Mouse (Mus musculus) kidney, postnatal 0 days (tissue): ENCODE measurements around the gene Eno1. TPM values are rescaled to one million over a fixed set of nuclear protein-coding genes. Genes with fewer than 3 reads are reported as not detected.
A peak's percentile ranks its signal among the peaks of the same experiment; 100 is the strongest.
"Not testable (repeated sequence)": the region's sequence is repeated elsewhere in the genome, so short reads cannot be mapped to it uniquely, and the experiment has no call there.

Experiments used
- ATAC-seq: fragments of 200-750 bp; cut with Nextera tagmentation; replicated peaks from 2 replicates; pipeline ENCODE4 v1.8.0; 2017; ENCODE audit warnings: low read depth, moderate number of reproducible peaks, moderate TSS enrichment, moderate library complexity; ENCODE audit not compliant: low FRiP score
- DNase-seq: peaks from one replicate; pipeline ENCODE4 v3.0.0-alpha.2; 2016; ENCODE audit warnings: low spot score
- H3K27ac ChIP-seq: fragments of 300-500 bp; sonication (generic); 2 replicates; pipeline ENCODE4 v1.5.1; 2014; ENCODE audit warnings: mild to moderate bottlenecking
- H3K27me3 ChIP-seq: fragments of 300-500 bp; sonication (generic); 2 replicates; pipeline ENCODE4 v1.6.1; 2014; ENCODE audit warnings: low read length, mixed read lengths; ENCODE audit not compliant: insufficient read depth
- H3K36me3 ChIP-seq: fragments of 300-500 bp; sonication (generic); 2 replicates; pipeline ENCODE4 v1.6.1; 2014; ENCODE audit warnings: low read length, mixed read lengths; ENCODE audit not compliant: insufficient read depth
- H3K4me1 ChIP-seq: fragments of 300-500 bp; sonication (generic); replicated peaks from 2 replicates; pipeline ENCODE4 v1.6.1; 2014; ENCODE audit warnings: antibody characterized with exemption, low read length, mixed read lengths; ENCODE audit not compliant: insufficient read depth
- H3K4me2 ChIP-seq: fragments of 300-500 bp; sonication (generic); 2 replicates; pipeline ENCODE4 v1.6.1; 2014; ENCODE audit warnings: mild to moderate bottlenecking, low read length, moderate library complexity, mixed read lengths
- H3K4me3 ChIP-seq: fragments of 300-500 bp; sonication (generic); replicated peaks from 2 replicates; pipeline ENCODE4 v1.5.1; 2014; ENCODE audit warnings: low read depth, low read length
- H3K9ac ChIP-seq: fragments of 300-500 bp; sonication (generic); 2 replicates; pipeline ENCODE4 v1.6.1; 2014; ENCODE audit warnings: low read depth, low read length
- H3K9me3 ChIP-seq: fragments of 300-500 bp; sonication (generic); replicated peaks from 2 replicates; pipeline ENCODE4 v1.6.1; 2016; ENCODE audit warnings: low read length, inconsistent platforms, mixed read lengths
- CTCF ChIP-seq: IDR thresholded peaks from 2 replicates; pipeline ENCODE4 v1.5.1; 2016; ENCODE audit warnings: antibody characterized with exemption, low read depth, mild to moderate bottlenecking, moderate library complexity
- WGBS: fragments of 180-500 bp; shearing (Covaris S2); extraction: QIAGEN DNeasy Blood & Tissue Kit; methylation state at CpG from one replicate; pipeline ENCODE4 v1.1.7; 2014; 5-methylcytosine and 5-hydroxymethylcytosine counted together
- polyA plus RNA-seq: library from polyadenylated mRNA; unstranded; fragments of >200 nt; fragmentation: Nextera tagmentation; extraction: Ambion mirVana; gene quantifications from 2 replicates; pipeline ENCODE4 v1.2.1, GENCODE M21; 2015

Eno1 gene
- polyA plus RNA-seq, 1 experiment from 2014 or later: 1,062 TPM

DNA sequence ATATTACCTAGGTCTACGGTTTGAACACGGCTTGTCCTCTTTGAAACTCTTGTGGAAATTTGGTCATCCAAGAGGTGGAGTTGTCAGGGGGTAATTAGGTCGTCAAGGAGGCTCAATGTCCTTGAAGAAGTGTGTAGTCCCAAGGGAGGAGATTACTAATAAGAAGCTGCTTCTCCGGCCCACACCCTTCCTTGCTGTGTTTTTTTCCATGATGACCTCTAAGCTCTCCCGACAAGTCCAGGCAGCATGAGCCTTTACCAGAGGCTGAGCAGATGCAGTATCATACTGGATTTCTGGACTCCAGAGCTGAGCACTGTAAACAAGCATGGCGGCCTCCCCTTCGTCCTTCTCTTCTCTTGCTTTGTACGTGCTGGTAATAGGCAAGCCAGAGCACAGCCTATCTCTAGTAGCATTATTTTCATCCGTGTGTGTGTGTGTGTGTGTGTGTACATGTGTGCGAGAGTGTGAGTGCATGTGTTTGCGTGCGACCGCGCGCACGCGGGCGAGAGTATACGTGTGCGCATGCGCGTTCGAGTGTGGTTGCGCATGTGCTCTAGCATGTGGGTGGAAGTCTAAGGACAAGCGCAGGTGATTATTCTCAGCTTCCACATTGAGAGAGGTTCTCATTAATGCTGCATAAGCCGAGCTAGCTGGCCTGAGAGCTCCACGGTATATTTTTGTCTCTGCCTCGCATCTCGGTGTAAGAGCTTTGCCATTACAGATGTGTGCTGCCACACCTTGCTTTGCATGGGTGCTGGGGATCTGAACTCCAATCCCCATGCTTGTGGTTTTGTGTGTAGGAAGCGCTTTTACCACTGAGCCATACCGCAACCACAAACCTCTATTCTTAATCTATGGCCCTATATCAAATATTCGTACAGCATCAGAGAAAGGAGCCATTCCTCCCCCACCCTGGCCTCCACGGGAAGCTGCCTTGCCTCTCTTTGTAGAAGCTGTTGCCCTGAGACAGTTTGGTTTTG lies 32.4 kb downstream of the Eno1 start:
- no peak for TF ChIP-seq CTCF
- no peak overlapping the region for H3K4me3 ChIP-seq
- H3K36me3 ChIP-seq: no peaks in the 10 kb centered on the region
- DNase-seq: no peak
- no peak overlapping the region for H3K27ac ChIP-seq
- no peak for ATAC-seq
- no peak overlapping the region for H3K4me2 ChIP-seq
- no peaks in the 10 kb centered on the region for H3K9me3 ChIP-seq
- no peak overlapping the region for H3K9ac ChIP-seq
- no peaks in the 10 kb centered on the region for H3K27me3 ChIP-seq
- peaks cover 19% of the 10 kb centered on the region for H3K4me1 ChIP-seq
- WGBS: 83% methylated on average over 33 of the region's 33 CpGs

DNA sequence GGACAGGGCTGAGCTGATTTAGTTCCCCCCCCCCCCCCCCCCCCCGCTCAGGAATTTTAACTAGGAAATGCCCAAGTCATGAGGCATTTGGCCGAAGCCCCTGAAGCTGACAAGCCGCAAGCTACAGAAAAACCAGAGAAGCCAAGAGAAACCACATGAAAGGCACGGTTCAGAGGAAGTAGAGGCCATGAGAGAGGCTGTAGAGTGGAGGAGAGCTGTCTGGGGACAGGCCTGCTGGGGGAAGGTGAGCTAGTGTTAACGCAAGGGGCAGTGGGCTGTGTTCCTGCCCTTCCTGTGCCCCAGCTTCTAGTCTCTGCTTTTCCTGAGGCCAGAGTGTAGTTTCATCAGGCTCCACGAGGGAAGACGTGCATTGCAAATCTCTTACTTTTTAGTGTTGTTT lies 33.2 kb downstream of the Eno1 start:
- Histone ChIP-seq H3K27ac (peak overlapping the region; percentile 81), H3K4me3 (no peak overlapping the region), H3K4me2 (peak overlapping the region; percentile 8; the same call in 1 of the 2 replicates), H3K36me3 (no peaks in the 10 kb centered on the region), H3K27me3 (no peaks in the 10 kb centered on the region), H3K9ac (no peak overlapping the region), H3K9me3 (no peaks in the 10 kb centered on the region), H3K4me1 (peaks cover 19% of the 10 kb centered on the region)
- WGBS: 14% methylated on average over 7 of the region's 7 CpGs
- DNase-seq: peak; percentile 80
- TF ChIP-seq CTCF: peak; percentile 24; the same call in 1 of the 2 replicates
- ATAC-seq: no peak

DNA sequence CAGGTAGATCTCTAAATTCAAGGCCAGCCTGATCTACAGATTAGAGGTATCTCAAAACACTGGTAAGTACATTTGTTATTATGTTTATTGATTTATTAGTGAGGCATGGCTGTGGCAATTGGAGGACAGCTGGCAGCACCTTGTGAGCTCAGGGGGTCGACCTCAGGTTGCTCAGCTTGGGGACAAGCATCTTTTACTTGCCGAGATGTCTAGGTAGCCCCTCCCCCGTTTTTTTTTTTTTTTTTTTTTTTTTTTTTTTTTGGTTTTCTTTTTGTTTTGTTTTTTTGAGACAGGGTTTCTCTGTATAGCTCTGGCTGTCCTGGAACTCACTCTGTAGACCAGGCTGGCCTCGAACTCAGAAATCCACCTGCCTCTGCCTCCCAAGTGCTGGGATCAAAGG lies 34.2 kb downstream of the Eno1 start:
- not testable (repeated sequence) for H3K36me3 ChIP-seq, H3K27ac ChIP-seq, H3K9me3 ChIP-seq, DNase-seq, H3K4me2 ChIP-seq, H3K9ac ChIP-seq, H3K27me3 ChIP-seq, ATAC-seq, H3K4me3 ChIP-seq
- H3K4me1 ChIP-seq: peaks cover 19% of the 10 kb centered on the region
- WGBS: 71% methylated on average over 3 of the region's 4 CpGs

GRCm38 (mm10) chr4:150272725-150273124 lies 36.2 kb downstream of the Eno1 start:
- DNase-seq (peak; percentile 90), ATAC-seq (peak; percentile 80)
- H3K9ac ChIP-seq: 0 out of 2 replicates have a peak overlapping the region, but pooled peaks have one; percentile 23
- no peak overlapping the region for H3K4me3 ChIP-seq
- H3K4me1 ChIP-seq: peaks cover 19% of the 10 kb centered on the region
- TF ChIP-seq CTCF: no peak
- 0 out of 2 replicates have a peak overlapping the region, but pooled peaks have one; percentile 2 for H3K4me2 ChIP-seq
- no peaks in the 10 kb centered on the region for H3K27me3 ChIP-seq
- peak overlapping the region; percentile 82 for H3K27ac ChIP-seq
- no peaks in the 10 kb centered on the region for H3K9me3 ChIP-seq
- no peaks in the 10 kb centered on the region for H3K36me3 ChIP-seq
- 2% methylated on average over 9 of the region's 9 CpGs for WGBS

- DNase-seq: no peak
- 85% methylated on average over 5 of the region's 5 CpGs for WGBS
- no peak for TF ChIP-seq CTCF
- no peaks in the 10 kb centered on the region for H3K9me3 ChIP-seq
- no peaks in the 10 kb centered on the region for H3K36me3 ChIP-seq
- H3K9ac ChIP-seq: no peak overlapping the region
- H3K27ac ChIP-seq: no peak overlapping the region
- no peak overlapping the region for H3K4me3 ChIP-seq
- H3K27me3 ChIP-seq: no peaks in the 10 kb centered on the region
- ATAC-seq: no peak
- H3K4me1 ChIP-seq: peaks cover 12% of the 10 kb centered on the region
- H3K4me2 ChIP-seq: no peak overlapping the region
These were observed 39.0 kb downstream of the Eno1 start for GRCm38 (mm10) chr4:150275531-150275930.

DNA sequence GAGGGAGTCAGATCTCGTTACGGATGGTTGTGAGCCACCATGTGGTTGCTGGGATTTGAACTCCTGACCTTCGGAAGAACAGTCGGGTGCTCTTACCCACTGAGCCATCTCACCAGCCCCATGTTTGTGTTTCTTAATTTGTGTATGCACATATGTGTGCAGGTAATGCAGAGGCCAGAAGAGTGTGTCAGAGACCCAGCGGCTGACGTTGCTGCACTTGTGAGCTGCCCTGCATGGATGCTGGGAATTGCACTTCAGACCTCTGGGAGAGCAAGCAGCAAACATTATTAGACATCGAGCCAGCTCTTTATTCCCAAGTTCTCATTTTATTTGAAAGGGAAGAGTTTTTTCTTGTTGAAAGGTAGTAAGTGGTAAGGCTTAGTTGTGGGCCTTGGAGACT lies 42.8 kb downstream of the Eno1 start:
- not testable (repeated sequence) for H3K4me2 ChIP-seq, H3K36me3 ChIP-seq, H3K4me3 ChIP-seq, H3K27me3 ChIP-seq, ATAC-seq, H3K27ac ChIP-seq, H3K9me3 ChIP-seq, H3K9ac ChIP-seq, DNase-seq
- 86% methylated on average over 5 of the region's 7 CpGs for WGBS
- H3K4me1 ChIP-seq: peaks cover 13% of the 10 kb centered on the region; the same call in 1 of the 2 replicates
